In genomic region chr17:26900916-26901315, GRCm38 (mm10) we compare ENCODE assay signal across 30 mouse cellular contexts. TPM values are rescaled to one million over a fixed set of nuclear protein-coding genes. Genes with fewer than 3 reads are reported as not detected.
"Had no signal": no experiment of that assay in that cellular context is flagged by ENCODE, and none has a peak within 500 bp of the region (broad histone marks: within the 10 kb centered on the region; RNA-seq: fewer than 3 reads in every experiment).

No protein-coding gene starts in this region.

- H3K36me3 ChIP-seq: heart, embryonic 13.5 days; heart, embryonic 15.5 days; hindbrain, embryonic 13.5 days; hindbrain, embryonic 15.5 days; kidney, embryonic 15.5 days; limb, embryonic 13.5 days; limb, embryonic 15.5 days; liver, embryonic 12.5 days had no signal

- DNase-seq: gastrocnemius, adult 2 months; gastrocnemius, postnatal 10 days; gastrocnemius, postnatal 36 days; heart, adult 18-20 months; heart, postnatal 14 days; heart, postnatal 36 days; kidney, adult 11 months; kidney, adult 2 months; kidney, adult 9 months; kidney, postnatal 14 days; kidney, postnatal 36 days; layer of hippocampus, adult 9-11 months; layer of hippocampus, postnatal 36 days; left cerebral cortex, postnatal 4 days had no signal

- H3K27ac ChIP-seq: gastrocnemius, adult 2 months; heart, embryonic 13.5 days; heart, embryonic 15.5 days; hindbrain, embryonic 13.5 days; hindbrain, embryonic 15.5 days; hindbrain, postnatal 0 days; kidney, embryonic 15.5 days; kidney, postnatal 0 days; limb, embryonic 13.5 days; limb, embryonic 15.5 days; liver, embryonic 12.5 days; liver, embryonic 14.5 days had no signal

- H3K9me3 ChIP-seq: heart, embryonic 13.5 days; heart, embryonic 15.5 days; hindbrain, embryonic 13.5 days; hindbrain, embryonic 15.5 days; kidney, embryonic 15.5 days; limb, embryonic 13.5 days; limb, embryonic 15.5 days; liver, embryonic 12.5 days had no signal

- H3K4me1 ChIP-seq: hindbrain, embryonic 13.5 days; hindbrain, embryonic 15.5 days; kidney, embryonic 15.5 days; limb, embryonic 13.5 days; limb, embryonic 15.5 days; liver, embryonic 12.5 days had no signal

- H3K4me3 ChIP-seq: gastrocnemius, adult 2 months; heart, embryonic 13.5 days; heart, embryonic 15.5 days; hindbrain, embryonic 13.5 days; hindbrain, embryonic 15.5 days; kidney, embryonic 15.5 days; limb, embryonic 13.5 days; limb, embryonic 15.5 days; liver, embryonic 12.5 days had no signal

- H3K27me3 ChIP-seq: heart, embryonic 13.5 days; heart, embryonic 15.5 days; limb, embryonic 15.5 days had no signal

RNA-seq across cellular contexts. Expression of gene Nkx2-5, which starts 56.1 kb away (rescaled TPM):
- polyA plus RNA-seq: gonadal fat pad, adult 2 months; hindbrain, embryonic 11.5 days; hindbrain, postnatal 0 days; kidney, adult 2 months; kidney, embryonic 15.5 days; kidney, postnatal 0 days; large intestine, adult 2 months; limb, embryonic 11.5 days; limb, embryonic 13.5 days; limb, embryonic 15.5 days; liver, adult 2 months; liver, embryonic 14.5 days had no signal
